Mouse (Mus musculus) thymus, adult 2 months (tissue): ENCODE measurements around the gene Mcl1.
A peak's percentile ranks its signal among the peaks of the same experiment; 100 is the strongest.

Experiments
- CTCF ChIP-seq: fragments of 200-500 bp; IDR thresholded peaks from 2 replicates; pipeline ENCODE4 v1.5.1; 2012; ENCODE audit warnings: mild to moderate bottlenecking, control low read depth, low read length, moderate library complexity, borderline replicate concordance; ENCODE audit not compliant: control insufficient read depth, poor library complexity, insufficient read depth; ENCODE audit errors: extremely low read depth
- POLR2A ChIP-seq: fragments of 200-500 bp; IDR thresholded peaks from 2 replicates; pipeline ENCODE4 v1.6.1; 2012; ENCODE audit warnings: mild to moderate bottlenecking, low read length, control low read depth, moderate library complexity; ENCODE audit not compliant: control insufficient read depth, poor library complexity, insufficient read depth; ENCODE audit errors: extremely low read depth

- TF ChIP-seq POLR2A, result no peak
- peak; percentile 74; the same call in 1 of the 2 replicates for TF ChIP-seq CTCF
Observed at GRCm38 (mm10) chr3:95675301-95676092, 16.9 kb downstream of the Mcl1 start.
